Mouse (Mus musculus): ENCODE data around the gene Rfng.

DNA sequence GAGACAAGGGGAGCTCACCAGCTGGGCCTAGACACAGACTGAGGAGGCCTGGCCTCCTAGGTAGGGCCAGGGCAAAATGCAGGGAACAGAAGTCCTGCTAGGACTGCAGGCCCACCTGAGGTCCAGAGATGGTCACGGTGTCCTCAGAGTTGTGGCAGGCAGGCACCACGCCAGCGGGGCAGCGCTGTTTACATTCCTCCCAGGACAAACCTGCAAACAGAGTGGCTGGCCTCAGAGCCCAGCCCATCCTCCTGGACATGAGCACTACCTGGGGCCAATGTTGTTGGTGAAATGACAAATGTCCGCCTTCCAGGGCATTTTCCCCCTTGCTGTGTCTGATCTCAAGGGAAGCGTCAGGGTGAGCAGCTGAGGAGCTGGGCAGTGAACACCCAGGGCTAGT lies 33.4 kb upstream of the Rfng start:
- TF ChIP-seq CTCF (IDR thresholded peaks at IDR 0.05; ENCODE audit: low read depth, low read length), result no peak
- no peak for TF ChIP-seq EP300 (IDR thresholded peaks at IDR 0.05; ENCODE audit: insufficient read depth, low read depth, low read length)
